Mouse (Mus musculus) kidney, embryonic 16.5 days (tissue): ENCODE measurements at regions not wholly inside any gene's neighbourhood (a gene's known extent, or its start where the extent isn't known, plus 50 kb on each side); places are given as distances from the start of the nearest gene placed in this dataset.

Experiments used
- ATAC-seq: fragments of 200-750 bp; cut with Nextera tagmentation; 2 replicates; pipeline ENCODE4 v1.8.0; 2017; ENCODE audit warnings: moderate TSS enrichment; ENCODE audit not compliant: low FRiP score, low TSS enrichment
- H3K27ac ChIP-seq: fragments of 300-500 bp; sonication (generic); 2 replicates; pipeline ENCODE4 v1.5.1; 2014; ENCODE audit warnings: low read length
- H3K27me3 ChIP-seq: fragments of 300-500 bp; sonication (generic); 2 replicates; pipeline ENCODE4 v1.6.1; 2014; ENCODE audit warnings: low read length, control low read depth, mixed read lengths; ENCODE audit not compliant: insufficient read depth
- H3K36me3 ChIP-seq: fragments of 300-500 bp; sonication (generic); 2 replicates; pipeline ENCODE4 v1.6.1; 2014; ENCODE audit warnings: low read length, control low read depth, mixed read lengths; ENCODE audit not compliant: insufficient read depth
- H3K4me1 ChIP-seq: fragments of 300-500 bp; sonication (generic); 2 replicates; pipeline ENCODE4 v1.6.1; 2014; ENCODE audit warnings: low read length, control low read depth, mixed read lengths; ENCODE audit not compliant: insufficient read depth
- H3K4me2 ChIP-seq: fragments of 300-500 bp; sonication (generic); replicated peaks from 2 replicates; pipeline ENCODE4 v1.6.1; 2014; ENCODE audit warnings: low read depth, low read length
- H3K4me3 ChIP-seq: fragments of 300-500 bp; sonication (generic); 2 replicates; pipeline ENCODE4 v1.5.1; 2014; ENCODE audit warnings: mild to moderate bottlenecking, low read length
- H3K9ac ChIP-seq: fragments of 300-500 bp; sonication (generic); replicated peaks from 2 replicates; pipeline ENCODE4 v1.6.1; 2014; ENCODE audit warnings: low read length
- H3K9me3 ChIP-seq: fragments of 300-500 bp; sonication (generic); 2 replicates; pipeline ENCODE4 v1.6.1; 2016; ENCODE audit warnings: low read length, control low read depth
- WGBS: fragments of 180-500 bp; shearing (Covaris S2); extraction: QIAGEN DNeasy Blood & Tissue Kit; methylation state at CpG from one replicate; pipeline ENCODE4 v1.1.7; 2014; 5-methylcytosine and 5-hydroxymethylcytosine counted together

DNA sequence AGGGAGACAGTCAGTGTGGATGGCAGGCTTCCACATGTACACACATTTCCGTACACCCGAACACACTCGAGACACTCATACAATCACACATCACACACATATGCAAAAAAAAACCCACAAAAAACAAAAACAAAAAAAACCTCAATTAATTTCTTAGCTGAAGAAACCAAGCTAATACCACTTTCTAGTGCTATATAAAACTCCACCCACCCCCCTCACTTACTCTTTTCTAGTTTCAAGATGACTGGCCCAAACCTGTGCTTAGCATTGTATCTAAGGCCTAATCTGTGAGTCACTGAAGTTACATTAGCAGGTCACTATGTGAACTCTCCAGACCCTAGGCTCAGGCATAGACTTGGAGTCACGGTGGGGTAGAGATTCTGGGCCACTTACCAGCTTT lies 293.6 kb downstream of the Lnpk start:
- 89% methylated on average over 4 of the region's 4 CpGs for WGBS
- no peak for ATAC-seq
- H3K9ac ChIP-seq = no peak overlapping the region

DNA sequence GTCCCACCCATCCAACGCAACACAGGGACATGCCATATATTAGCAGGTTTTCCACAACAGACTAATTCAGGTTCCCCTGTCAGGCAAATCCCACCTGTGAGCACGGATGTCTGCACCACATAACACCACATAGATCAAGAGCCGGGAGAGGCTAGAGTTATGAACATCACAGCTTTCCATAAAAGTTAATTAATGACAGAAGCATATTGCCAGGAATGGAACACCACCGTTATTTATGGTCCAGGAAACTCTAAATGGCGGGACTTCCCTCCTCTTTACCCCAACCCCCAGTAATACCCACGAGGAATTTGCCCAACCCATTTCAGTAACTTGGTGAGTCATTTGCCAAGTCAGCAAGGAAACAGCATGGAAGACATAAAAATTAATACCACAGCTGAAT lies 314.3 kb downstream of the Lnpk start:
- Histone ChIP-seq H3K27me3 (no peaks in the 10 kb centered on the region), H3K9me3 (no peaks in the 10 kb centered on the region), H3K4me1 (no peaks in the 10 kb centered on the region), H3K27ac (no peak overlapping the region), H3K4me3 (no peak overlapping the region), H3K9ac (no peak overlapping the region), H3K4me2 (no peak overlapping the region), H3K36me3 (no peaks in the 10 kb centered on the region)
- 68% methylated on average over 6 of the region's 6 CpGs for WGBS
- ATAC-seq = no peak

More for the DNA sequence above, 293.6 kb downstream of the Lnpk start:
- H3K27me3 ChIP-seq = no peaks in the 10 kb centered on the region
- H3K4me1 ChIP-seq = no peaks in the 10 kb centered on the region
- no peak overlapping the region for H3K27ac ChIP-seq
- H3K9me3 ChIP-seq = no peaks in the 10 kb centered on the region
- no peak overlapping the region for H3K4me3 ChIP-seq
- no peaks in the 10 kb centered on the region for H3K36me3 ChIP-seq
- H3K4me2 ChIP-seq = no peak overlapping the region

DNA sequence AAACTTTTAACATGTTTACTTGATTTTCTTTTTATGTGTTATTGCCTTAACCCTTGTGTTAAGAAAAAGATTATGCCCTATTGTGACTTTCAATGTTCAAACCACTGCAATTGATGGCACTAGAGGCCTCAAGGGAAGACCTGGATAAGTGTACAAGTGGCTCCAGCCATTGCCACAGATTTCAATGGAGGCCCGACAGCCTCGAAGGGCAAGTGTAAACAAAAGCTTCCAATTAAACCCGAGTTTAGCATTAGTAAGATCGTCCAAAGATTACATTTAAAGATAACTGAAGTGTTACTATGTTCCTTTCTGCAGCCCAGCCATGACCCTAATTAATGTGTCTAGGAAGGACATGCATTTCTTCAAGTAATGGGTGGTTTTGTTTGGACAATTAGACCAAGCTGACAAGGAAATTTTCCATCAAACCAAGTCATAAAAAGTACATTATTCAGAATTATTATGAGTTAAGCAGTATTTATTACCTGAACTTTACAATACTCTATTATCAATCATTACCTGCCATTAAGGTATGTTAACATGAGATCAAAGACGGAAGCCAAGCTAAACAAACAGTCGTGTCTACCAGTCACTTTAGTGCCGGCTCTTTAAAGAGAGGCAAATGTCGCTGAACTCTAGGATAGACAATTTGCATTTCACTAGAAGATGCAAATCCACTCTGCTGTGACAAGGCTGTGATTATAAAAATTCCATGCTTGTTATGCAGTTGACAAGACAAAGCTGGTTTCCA lies 322.0 kb downstream of the Lnpk start:
- Histone ChIP-seq H3K9ac (no peak overlapping the region), H3K27ac (no peak overlapping the region), H3K4me2 (no peak overlapping the region), H3K27me3 (no peaks in the 10 kb centered on the region), H3K4me3 (no peak overlapping the region), H3K36me3 (no peaks in the 10 kb centered on the region), H3K4me1 (peaks cover 5% of the 10 kb centered on the region), H3K9me3 (no peaks in the 10 kb centered on the region)
- ATAC-seq = no peak
- 7% methylated on average over 8 of the region's 8 CpGs for WGBS

DNA sequence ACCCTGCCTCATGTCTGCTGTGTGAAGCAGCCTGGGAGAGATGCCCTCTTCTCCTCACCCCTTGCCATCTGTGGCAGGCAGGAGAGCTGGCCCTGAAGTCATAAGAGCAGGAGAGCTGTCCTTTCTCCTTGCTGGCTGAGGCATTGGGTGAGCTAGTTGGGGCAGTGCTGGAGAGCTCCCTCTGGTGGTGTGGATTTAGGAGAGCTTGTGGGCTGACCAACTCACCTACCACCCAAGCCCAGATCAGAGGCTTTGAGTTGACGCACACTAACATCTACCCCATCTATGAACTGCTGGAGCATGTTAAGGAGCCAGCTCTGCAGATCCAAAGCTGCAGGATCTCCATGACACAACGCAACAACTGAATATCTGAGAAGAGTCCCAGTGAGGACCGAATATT lies 331.7 kb downstream of the Lnpk start:
- Histone ChIP-seq H3K4me2 (no peak overlapping the region), H3K4me1 (no peaks in the 10 kb centered on the region), H3K27me3 (no peaks in the 10 kb centered on the region), H3K36me3 (no peaks in the 10 kb centered on the region), H3K27ac (no peak overlapping the region), H3K9ac (no peak overlapping the region), H3K4me3 (no peak overlapping the region), H3K9me3 (no peaks in the 10 kb centered on the region)
- 95% methylated on average over 3 of the region's 3 CpGs for WGBS
- ATAC-seq = no peak

DNA sequence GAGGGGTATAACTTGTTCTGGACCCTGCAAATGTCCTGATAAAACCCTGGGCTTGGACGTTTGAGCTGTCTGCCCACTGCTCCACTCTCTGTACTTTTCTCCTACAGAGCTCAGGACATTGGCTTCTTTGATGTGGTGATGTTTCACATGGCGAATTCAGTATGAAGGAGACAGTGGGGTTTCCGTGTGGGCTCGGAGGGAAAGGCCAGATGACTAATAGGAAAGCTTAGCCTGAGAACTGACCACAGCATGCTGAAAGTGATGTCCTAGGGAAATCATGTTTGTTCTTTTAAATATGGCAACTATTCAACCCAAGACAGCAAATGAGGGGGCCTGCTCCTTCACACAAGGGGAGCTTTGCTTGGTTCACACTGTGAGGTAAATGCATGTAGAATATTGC lies 332.6 kb downstream of the Lnpk start:
- WGBS = 66% methylated on average over 4 of the region's 4 CpGs
- Histone ChIP-seq H3K4me1 (no peaks in the 10 kb centered on the region), H3K27me3 (no peaks in the 10 kb centered on the region), H3K4me3 (no peak overlapping the region), H3K36me3 (no peaks in the 10 kb centered on the region), H3K27ac (no peak overlapping the region), H3K9ac (no peak overlapping the region), H3K9me3 (no peaks in the 10 kb centered on the region), H3K4me2 (no peak overlapping the region)
- no peak for ATAC-seq

DNA sequence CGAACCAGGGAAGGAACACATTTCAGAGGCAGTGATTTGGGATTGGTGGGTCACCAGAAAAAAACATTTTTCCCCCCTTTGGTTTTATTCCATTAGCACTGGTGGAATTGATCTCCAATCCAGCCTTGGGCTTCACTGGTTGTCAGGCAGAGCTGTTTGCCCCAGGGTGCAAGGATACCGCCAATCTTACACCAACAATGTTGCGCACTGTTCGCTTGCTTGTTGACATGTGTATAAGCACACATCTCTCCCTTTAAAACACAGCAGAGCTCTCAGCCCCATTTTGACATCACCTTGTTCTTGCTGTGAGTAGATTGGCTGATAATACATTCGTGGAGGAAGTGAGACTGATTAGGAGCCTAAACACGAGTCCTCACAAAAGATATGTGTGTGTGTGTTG lies 333.1 kb upstream of the Atp5g3 start:
- ATAC-seq = no peak
- H3K4me2 ChIP-seq = no peak overlapping the region
- no peak overlapping the region for H3K9ac ChIP-seq
- no peak overlapping the region for H3K4me3 ChIP-seq
- H3K9me3 ChIP-seq = no peaks in the 10 kb centered on the region
- H3K4me1 ChIP-seq = no peaks in the 10 kb centered on the region
- WGBS = 84% methylated on average over 6 of the region's 6 CpGs
- H3K27me3 ChIP-seq = no peaks in the 10 kb centered on the region
- no peaks in the 10 kb centered on the region for H3K36me3 ChIP-seq
- H3K27ac ChIP-seq = no peak overlapping the region

DNA sequence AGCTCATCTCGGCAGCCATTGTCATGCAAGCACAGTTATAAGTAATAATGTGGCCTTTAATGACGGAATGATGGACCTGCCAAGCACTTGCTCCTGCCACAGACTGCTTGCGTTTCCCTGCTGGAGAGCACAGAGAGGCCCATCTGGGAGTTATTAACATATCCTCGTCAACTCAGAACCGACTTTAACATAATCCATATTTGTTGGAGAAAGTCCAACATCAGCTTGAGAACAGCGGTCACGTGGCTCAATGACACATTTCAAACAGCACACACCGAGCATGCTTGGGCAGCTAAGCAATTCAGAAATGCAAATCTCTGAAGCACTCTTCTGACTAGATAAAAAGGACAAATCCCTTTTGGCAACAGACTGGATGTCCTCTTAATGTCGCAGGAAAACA lies 332.7 kb upstream of the Atp5g3 start:
- Histone ChIP-seq H3K27me3 (no peaks in the 10 kb centered on the region), H3K4me1 (no peaks in the 10 kb centered on the region), H3K4me3 (no peak overlapping the region), H3K9ac (no peak overlapping the region), H3K36me3 (no peaks in the 10 kb centered on the region), H3K4me2 (no peak overlapping the region), H3K9me3 (no peaks in the 10 kb centered on the region), H3K27ac (no peak overlapping the region)
- no peak for ATAC-seq
- 51% methylated on average over 9 of the region's 9 CpGs for WGBS

DNA sequence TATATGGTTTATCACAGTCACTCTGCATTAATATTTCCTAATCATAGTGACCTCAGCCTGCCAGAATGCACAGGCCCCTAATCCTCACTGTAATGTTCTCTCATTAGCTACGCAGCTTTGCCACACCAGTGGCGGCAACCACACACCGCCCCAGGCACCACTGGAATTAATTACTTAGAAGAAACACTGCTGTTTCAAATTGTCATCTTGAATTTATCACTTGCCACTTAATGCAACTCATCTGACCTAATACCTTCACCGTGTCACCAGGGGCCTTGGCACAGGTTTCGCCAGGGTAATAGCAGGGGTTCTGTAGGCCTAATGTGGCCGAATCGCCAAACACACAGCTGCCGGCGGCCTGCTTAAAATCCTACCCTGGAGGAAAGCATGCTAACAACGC lies 328.5 kb upstream of the Atp5g3 start:
- WGBS = 85% methylated on average over 10 of the region's 10 CpGs
- Histone ChIP-seq H3K4me3 (no peak overlapping the region), H3K27ac (no peak overlapping the region), H3K9ac (no peak overlapping the region), H3K4me2 (no peak overlapping the region), H3K4me1 (no peaks in the 10 kb centered on the region), H3K27me3 (no peaks in the 10 kb centered on the region), H3K9me3 (no peaks in the 10 kb centered on the region), H3K36me3 (no peaks in the 10 kb centered on the region)
- ATAC-seq = no peak

DNA sequence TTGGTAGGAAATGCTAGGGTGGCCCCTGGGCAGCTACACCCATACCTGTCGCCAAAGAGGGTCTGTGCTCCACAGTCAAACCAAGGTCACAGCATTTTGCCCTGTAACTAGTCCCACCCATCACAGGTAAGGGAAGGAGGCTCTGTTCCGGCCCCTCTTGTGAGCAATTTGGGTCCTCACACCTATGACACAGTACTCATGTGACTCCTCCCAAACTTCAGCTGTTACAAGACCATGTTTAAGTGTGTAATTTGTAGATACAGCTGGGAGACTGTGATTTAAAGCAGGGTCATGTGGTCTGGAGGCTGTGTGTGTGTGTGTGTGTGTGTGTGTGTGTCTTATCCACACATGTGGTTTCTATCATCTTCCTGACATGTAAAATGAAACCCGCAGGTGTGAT lies 306.3 kb upstream of the Atp5g3 start:
- Histone ChIP-seq H3K9me3 (no peaks in the 10 kb centered on the region), H3K4me1 (no peaks in the 10 kb centered on the region), H3K9ac (no peak overlapping the region), H3K36me3 (no peaks in the 10 kb centered on the region), H3K4me3 (no peak overlapping the region), H3K27ac (no peak overlapping the region), H3K27me3 (no peaks in the 10 kb centered on the region), H3K4me2 (no peak overlapping the region)
- 87% methylated on average over 3 of the region's 3 CpGs for WGBS
- no peak for ATAC-seq

DNA sequence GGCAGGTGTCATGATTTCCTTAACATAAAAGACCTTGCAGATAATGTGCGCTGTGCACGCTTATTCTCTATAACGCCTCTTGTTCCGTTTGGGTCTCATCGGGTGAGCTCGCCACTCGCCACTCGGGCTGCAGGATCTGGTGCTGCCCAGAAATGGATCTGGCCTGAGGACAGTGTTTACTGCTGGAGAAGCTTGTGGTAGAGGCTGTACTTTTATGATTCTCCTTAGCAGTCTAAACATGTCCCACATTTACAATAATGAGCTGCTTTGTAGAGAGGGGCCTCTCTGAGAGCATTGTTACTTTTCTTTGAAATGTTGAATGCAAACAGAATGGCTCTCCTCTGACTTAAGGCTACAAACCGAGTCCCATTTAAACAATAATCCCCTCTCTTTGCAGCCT lies 299.1 kb upstream of the Atp5g3 start:
- Histone ChIP-seq H3K27ac (no peak overlapping the region), H3K9ac (no peak overlapping the region), H3K9me3 (no peaks in the 10 kb centered on the region), H3K27me3 (no peaks in the 10 kb centered on the region), H3K4me2 (no peak overlapping the region), H3K4me1 (no peaks in the 10 kb centered on the region), H3K36me3 (no peaks in the 10 kb centered on the region), H3K4me3 (no peak overlapping the region)
- 87% methylated on average over 9 of the region's 9 CpGs for WGBS
- ATAC-seq = no peak
